26 mouse cellular contexts compared by ENCODE assay signal in the genomic region with DNA sequence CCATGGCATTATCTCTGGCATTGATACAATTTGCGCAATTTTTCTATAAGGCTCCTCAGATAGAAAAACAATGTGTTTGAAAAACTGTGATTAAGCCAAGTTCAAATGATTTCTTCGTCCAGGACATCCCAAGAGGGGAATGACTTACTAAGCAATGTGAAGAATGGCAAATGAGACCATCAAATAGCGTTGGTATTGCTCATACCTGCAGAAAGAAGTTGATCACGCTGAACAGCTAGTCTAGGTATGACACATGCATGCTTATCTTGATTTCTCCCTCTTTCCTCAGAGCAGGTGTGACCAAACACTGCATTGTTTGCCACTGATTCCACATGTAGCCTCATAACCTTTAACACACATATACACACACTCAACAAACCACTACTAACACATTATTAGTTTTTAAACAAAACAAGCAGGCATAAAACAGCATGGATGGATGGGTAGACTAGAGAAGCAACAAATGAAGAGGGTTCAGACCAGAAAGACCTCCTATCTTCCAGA.
DNase-seq lines count a peak whose midpoint lies in the region; ATAC-seq and TF ChIP-seq lines count a peak whose summit lies in the region.
"Had no signal": no experiment of that assay in that cellular context is flagged by ENCODE, and none has a peak within 500 bp of the region (broad histone marks: within the 10 kb centered on the region; RNA-seq: fewer than 3 reads in every experiment).

No protein-coding gene starts in this region.

- ATAC-seq in liver, postnatal 0 days = peak; percentile 36; the same call in 1 of the 2 replicates
- no peak for ATAC-seq in liver, embryonic 11.5 days (replicated peaks; ENCODE audit: low FRiP score)
- peak; percentile 90 for ATAC-seq in stomach, postnatal 0 days (ENCODE audit: low FRiP score, low TSS enrichment)
- ATAC-seq: forebrain, embryonic 14.5 days; forebrain, embryonic 16.5 days had no signal

- no peak for TF ChIP-seq EP300 in liver, postnatal 0 days (IDR thresholded peaks at IDR 0.05; ENCODE audit: low read depth)
- no peak for TF ChIP-seq EP300 in stomach, postnatal 0 days (optimal IDR thresholded peaks at IDR 0.05)

- no peak overlapping the region for H3K4me3 ChIP-seq in liver, postnatal 0 days (ENCODE audit: low read depth, low read length)
- H3K4me3 ChIP-seq in liver, embryonic 11.5 days (ENCODE audit: low read depth, low read length) = no peak overlapping the region
- H3K4me3 ChIP-seq in C2C12 (ENCODE audit: insufficient read depth, poor library complexity, severe bottlenecking) = no peak overlapping the region
- no peak overlapping the region for H3K4me3 ChIP-seq in stomach, postnatal 0 days (ENCODE audit: low read depth, low read length)
- H3K4me3 ChIP-seq: embryonic facial prominence, embryonic 13.5 days; embryonic facial prominence, embryonic 15.5 days; erythroblast, embryonic 14.5 days; forebrain, embryonic 10.5 days; forebrain, embryonic 12.5 days had no signal

- no peaks in the 10 kb centered on the region for H3K79me2 ChIP-seq in C2C12 (ENCODE audit: control insufficient read depth, insufficient read depth)

- H3ac ChIP-seq in C2C12 (ENCODE audit: control insufficient read depth, insufficient read length, low read depth) = no peak overlapping the region

- 74% methylated on average over 4 of the region's 4 CpGs for WGBS in liver, postnatal 0 days (ENCODE audit: insufficient replicate concordance)
- WGBS in liver, embryonic 11.5 days = 79% methylated on average over 4 of the region's 4 CpGs
- 73% methylated on average over 4 of the region's 4 CpGs for WGBS in stomach, postnatal 0 days

- intact Hi-C loops in heart, postnatal 14 days (cut with DNase I) = loop anchor here (5.0 to 10.0 kb wide), 2 partner anchors 89 to 316 kb away; no protein-coding TSS in a partner anchor

- H3K9me3 ChIP-seq in liver, postnatal 0 days (ENCODE audit: low read length) = no peaks in the 10 kb centered on the region
- H3K9me3 ChIP-seq in liver, embryonic 11.5 days (ENCODE audit: control insufficient read depth, low read length) = no peaks in the 10 kb centered on the region
- H3K9me3 ChIP-seq in stomach, postnatal 0 days (ENCODE audit: control insufficient read depth, low read length) = no peaks in the 10 kb centered on the region
- H3K9me3 ChIP-seq: embryonic facial prominence, embryonic 13.5 days; embryonic facial prominence, embryonic 15.5 days; forebrain, embryonic 10.5 days; forebrain, embryonic 12.5 days had no signal

- H3K79me3 ChIP-seq in C2C12 (ENCODE audit: low read depth) = no peaks in the 10 kb centered on the region

- H3K4me2 ChIP-seq in liver, postnatal 0 days (ENCODE audit: low read depth, low read length) = no peak overlapping the region
- no peak overlapping the region for H3K4me2 ChIP-seq in liver, embryonic 11.5 days
- no peak overlapping the region for H3K4me2 ChIP-seq in stomach, postnatal 0 days (replicated peaks; ENCODE audit: low read depth)
- H3K4me2 ChIP-seq: embryonic facial prominence, embryonic 13.5 days; embryonic facial prominence, embryonic 15.5 days; forebrain, embryonic 12.5 days had no signal

- H3K36me3 ChIP-seq in liver, postnatal 0 days (replicated peaks; ENCODE audit: insufficient read depth, low read length) = no peaks in the 10 kb centered on the region
- H3K36me3 ChIP-seq in liver, embryonic 11.5 days (ENCODE audit: control insufficient read depth, insufficient read depth, low read length) = no peaks in the 10 kb centered on the region
- H3K36me3 ChIP-seq in C2C12 (ENCODE audit: control insufficient read depth, insufficient read depth) = no peaks in the 10 kb centered on the region
- H3K36me3 ChIP-seq in stomach, postnatal 0 days (ENCODE audit: control insufficient read depth, insufficient read depth, low read length) = no peaks in the 10 kb centered on the region
- H3K36me3 ChIP-seq: embryonic facial prominence, embryonic 13.5 days; embryonic facial prominence, embryonic 15.5 days; forebrain, embryonic 10.5 days; forebrain, embryonic 12.5 days had no signal

- TF ChIP-seq CTCF in liver, postnatal 0 days (IDR thresholded peaks at IDR 0.05; ENCODE audit: low read depth) = no peak
- TF ChIP-seq CTCF in C2C12 (IDR thresholded peaks at IDR 0.05; ENCODE audit: control insufficient read depth, insufficient read depth, insufficient read length) = no peak
- no peak for TF ChIP-seq CTCF in stomach, postnatal 0 days (IDR thresholded peaks at IDR 0.05; ENCODE audit: low read depth)

- no peaks in the 10 kb centered on the region for H3K27me3 ChIP-seq in liver, postnatal 0 days (ENCODE audit: insufficient read depth, low read length)
- no peaks in the 10 kb centered on the region for H3K27me3 ChIP-seq in liver, embryonic 11.5 days (replicated peaks; ENCODE audit: control insufficient read depth, insufficient read depth, low read length)
- peaks cover 13% of the 10 kb centered on the region for H3K27me3 ChIP-seq in C2C12 (ENCODE audit: control insufficient read depth, insufficient read depth, insufficient read length)
- no peaks in the 10 kb centered on the region for H3K27me3 ChIP-seq in stomach, postnatal 0 days (ENCODE audit: control insufficient read depth, insufficient read depth, low read length)
- H3K27me3 ChIP-seq: embryonic facial prominence, embryonic 13.5 days; embryonic facial prominence, embryonic 15.5 days; forebrain, embryonic 12.5 days had no signal

- DNase-seq in heart, adult 11 months = peak; percentile 18
- no peak for DNase-seq in heart, postnatal 14 days
- DNase-seq in liver, postnatal 0 days = no peak
- no peak for DNase-seq in liver, embryonic 11.5 days (ENCODE audit: low spot score)
- no peak for DNase-seq in stomach, postnatal 0 days (ENCODE audit: low spot score)
- DNase-seq in lung, postnatal 10 days = no peak
- DNase-seq in lung, postnatal 4 days = no peak
- DNase-seq: adrenal gland, adult 2 months; adrenal gland, postnatal 10 days; adrenal gland, postnatal 25 days; B cell, adult 2 months; cerebellum, adult 11 months; cerebellum, adult 18-20 months; cerebellum, adult 8-10 months; cerebellum, adult 9-11 months; cerebellum, postnatal 14 days; cerebellum, postnatal 36 days; embryo, embryonic 11 days had no signal

- no peaks in the 10 kb centered on the region for H3K4me1 ChIP-seq in liver, postnatal 0 days (ENCODE audit: insufficient read depth)
- no peaks in the 10 kb centered on the region for H3K4me1 ChIP-seq in liver, embryonic 11.5 days (replicated peaks; ENCODE audit: control insufficient read depth, insufficient read depth, low read length)
- no peaks in the 10 kb centered on the region for H3K4me1 ChIP-seq in stomach, postnatal 0 days (replicated peaks; ENCODE audit: control insufficient read depth, insufficient read depth)
- H3K4me1 ChIP-seq: embryonic facial prominence, embryonic 15.5 days had no signal

- no peak overlapping the region for H3K9ac ChIP-seq in liver, postnatal 0 days (replicated peaks)
- H3K9ac ChIP-seq in liver, embryonic 11.5 days (ENCODE audit: low read depth, low read length) = no peak overlapping the region
- H3K9ac ChIP-seq in stomach, postnatal 0 days (ENCODE audit: low read length) = no peak overlapping the region
- H3K9ac ChIP-seq: embryonic facial prominence, embryonic 13.5 days; embryonic facial prominence, embryonic 15.5 days; forebrain, embryonic 12.5 days had no signal

- no peak overlapping the region for H3K27ac ChIP-seq in liver, postnatal 0 days (ENCODE audit: low read depth)
- no peak overlapping the region for H3K27ac ChIP-seq in liver, embryonic 11.5 days (ENCODE audit: low read depth, low read length)
- no peak overlapping the region for H3K27ac ChIP-seq in stomach, postnatal 0 days (replicated peaks)
- H3K27ac ChIP-seq: embryonic facial prominence, embryonic 13.5 days; embryonic facial prominence, embryonic 15.5 days; forebrain, embryonic 10.5 days; forebrain, embryonic 12.5 days had no signal

TF ChIP-seq in C2C12, 6 proteins besides CTCF, POLR2A, EP300 and RAD21:
- no peak for TF ChIP-seq USF1 (IDR thresholded peaks at IDR 0.05; ENCODE audit: low read depth)
- TF ChIP-seq FOSL1 (IDR thresholded peaks at IDR 0.05; ENCODE audit: insufficient read depth, low read length, poor library complexity, severe bottlenecking) = no peak
- TF ChIP-seq MAX (IDR thresholded peaks at IDR 0.05) = no peak
- no peak for TF ChIP-seq CEBPB (IDR thresholded peaks at IDR 0.05; ENCODE audit: low read depth)
- peak; percentile 40 for TF ChIP-seq MYOD1 (IDR thresholded peaks at IDR 0.05; ENCODE audit: control insufficient read depth, insufficient read length, low read depth)
- TF ChIP-seq MYOG (IDR thresholded peaks at IDR 0.05; ENCODE audit: control insufficient read depth, extremely low read depth, insufficient read length) = no peak
